Mouse (Mus musculus): ENCODE measurements around the gene Spryd3.
A peak's percentile ranks its signal among the peaks of the same experiment; 100 is the strongest.
"Not testable (repeated sequence)": the region's sequence is repeated elsewhere in the genome, so short reads cannot be mapped to it uniquely, and the experiment has no call there.

The Spryd3 gene

DNA sequence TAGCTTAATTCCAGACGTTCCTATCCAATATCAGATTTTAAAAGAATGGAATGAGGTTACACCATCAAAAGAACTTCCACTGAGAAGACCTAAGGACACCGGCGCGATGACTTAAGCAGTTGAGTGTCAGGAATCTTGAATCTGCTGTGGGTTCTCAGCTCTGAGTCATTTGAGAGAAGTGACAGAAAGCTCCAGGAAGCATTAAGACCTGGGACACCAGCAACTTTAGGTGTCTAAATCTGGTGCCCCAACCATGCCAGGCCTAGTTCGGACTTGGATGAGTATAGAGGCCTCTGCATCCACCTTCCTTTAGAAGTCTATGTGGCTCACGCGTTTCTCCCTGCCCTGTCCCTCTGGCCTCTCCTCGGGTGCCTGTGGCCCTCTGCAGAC, 36.3 kb downstream of the Spryd3 start:
- DNase-seq (ENCODE audit: low spot score in 2 of 2) = no peak

GRCm38 (mm10) chr15:102099260-102099659, 36.8 kb downstream of the Spryd3 start:
- DNase-seq (ENCODE audit: low spot score in 2 of 2) = no peak

DNA sequence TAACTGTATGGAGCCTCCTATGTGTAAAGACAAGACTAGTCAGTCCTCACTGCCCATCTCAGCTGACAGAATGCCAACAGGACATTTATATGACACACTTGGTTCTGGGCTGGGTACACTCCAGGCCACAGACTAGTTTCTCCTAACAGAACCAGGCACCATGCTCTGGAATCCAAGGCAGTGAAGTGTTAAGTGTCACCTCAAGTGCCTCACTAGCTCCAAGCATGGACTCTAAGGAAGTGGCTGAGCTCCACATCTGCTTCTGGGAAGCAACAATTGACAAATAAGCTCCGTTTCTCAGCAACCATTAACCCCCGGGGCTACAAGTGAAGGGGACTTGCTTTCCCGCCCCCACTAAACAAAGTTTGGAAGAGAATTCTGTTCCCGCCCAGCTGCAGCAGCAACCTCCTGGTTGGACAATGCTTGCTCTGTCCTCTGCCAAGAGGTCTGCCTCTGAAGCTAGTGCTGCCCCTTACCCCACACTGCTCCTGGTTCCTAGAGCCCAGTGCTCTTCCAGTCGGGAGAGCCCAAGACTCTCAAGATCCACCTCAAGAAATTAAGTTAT, 38.0 kb downstream of the Spryd3 start:
- no peak for DNase-seq (ENCODE audit: low spot score in 2 of 2)

DNA sequence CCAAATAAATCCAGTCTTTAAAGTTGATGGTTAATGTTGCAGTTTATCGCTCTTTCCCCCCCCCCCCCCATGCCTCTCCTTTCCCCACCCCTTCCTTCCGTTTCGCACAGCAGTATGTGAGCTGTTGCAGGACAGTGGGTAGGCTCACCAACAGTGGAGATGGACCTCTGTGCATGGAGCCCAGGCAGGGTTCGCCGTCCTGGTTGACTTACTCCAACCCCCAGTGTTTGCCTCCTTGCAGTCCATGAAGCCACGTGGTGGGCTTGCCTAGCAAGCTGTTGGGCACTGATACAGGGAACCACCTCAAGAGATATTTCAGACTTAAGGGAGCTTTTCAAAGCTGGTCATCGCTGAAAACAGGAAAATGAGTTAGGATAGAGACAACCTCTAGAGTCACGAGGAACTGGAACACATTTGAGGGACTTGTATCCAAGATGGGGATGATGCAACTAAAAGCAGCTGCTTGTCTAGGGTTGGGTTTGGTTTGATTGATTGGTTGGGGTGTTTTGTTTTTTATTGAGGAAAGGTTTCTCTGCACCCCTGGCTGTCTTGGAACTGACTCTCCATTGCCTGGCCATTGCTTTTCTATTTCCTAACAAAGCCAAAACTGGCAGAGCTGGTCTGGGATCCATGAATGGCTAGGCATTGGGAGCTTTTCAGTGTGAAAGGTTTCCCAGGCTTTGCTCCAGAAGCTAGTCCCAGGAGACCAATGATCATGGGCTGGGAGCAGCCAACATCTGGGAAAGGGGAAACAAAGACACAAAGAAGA, 38.7 kb downstream of the Spryd3 start:
- DNase-seq (ENCODE audit: low spot score in 2 of 2) = no peak

DNA sequence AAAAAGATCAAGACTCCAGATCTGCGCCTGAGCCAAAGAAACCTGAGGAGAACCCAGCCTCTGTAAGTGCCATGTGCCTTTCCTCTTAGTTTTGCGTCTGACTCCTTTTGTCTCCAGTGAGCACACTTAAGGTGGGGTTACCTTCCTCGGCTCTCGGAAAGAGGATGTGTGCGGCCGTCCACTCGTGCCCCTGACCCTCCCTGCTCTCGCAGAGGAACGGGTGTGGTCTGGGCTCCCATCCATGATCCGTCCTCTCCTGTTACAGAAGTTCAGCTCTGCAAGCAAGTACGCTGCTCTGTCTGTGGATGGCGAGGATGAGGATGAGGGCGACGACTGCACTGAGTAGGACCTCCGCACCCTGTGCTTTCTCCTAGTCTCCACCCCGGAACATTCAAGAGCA, 41.0 kb downstream of the Spryd3 start:
- DNase-seq (ENCODE audit: low spot score in 2 of 2) = no peak

DNA sequence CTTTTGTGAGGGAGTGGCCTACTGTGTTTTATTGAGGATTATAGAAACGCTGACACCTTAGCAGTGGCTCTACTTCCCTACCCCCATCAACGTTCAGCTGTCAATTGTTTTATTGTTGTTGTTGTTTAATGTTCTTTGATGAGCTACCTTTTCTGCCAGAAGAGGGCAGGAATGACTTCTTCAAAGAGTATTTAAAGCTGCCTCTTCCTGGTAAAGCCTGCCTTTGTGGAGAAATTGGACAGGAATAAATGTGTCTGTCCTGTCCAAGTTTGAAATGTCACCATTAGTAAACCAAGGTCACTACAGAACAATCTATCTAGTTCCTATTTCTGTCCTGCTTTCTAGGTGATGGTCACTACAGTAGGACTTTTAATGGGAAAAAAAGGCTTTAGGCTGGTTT, 41.9 kb downstream of the Spryd3 start:
- DNase-seq (ENCODE audit: low spot score in 2 of 2) = no peak

- DNase-seq (ENCODE audit: low spot score in 2 of 2) = no peak
These were observed 43.8 kb downstream of the Spryd3 start for GRCm38 (mm10) chr15:102092222-102092621.

DNA sequence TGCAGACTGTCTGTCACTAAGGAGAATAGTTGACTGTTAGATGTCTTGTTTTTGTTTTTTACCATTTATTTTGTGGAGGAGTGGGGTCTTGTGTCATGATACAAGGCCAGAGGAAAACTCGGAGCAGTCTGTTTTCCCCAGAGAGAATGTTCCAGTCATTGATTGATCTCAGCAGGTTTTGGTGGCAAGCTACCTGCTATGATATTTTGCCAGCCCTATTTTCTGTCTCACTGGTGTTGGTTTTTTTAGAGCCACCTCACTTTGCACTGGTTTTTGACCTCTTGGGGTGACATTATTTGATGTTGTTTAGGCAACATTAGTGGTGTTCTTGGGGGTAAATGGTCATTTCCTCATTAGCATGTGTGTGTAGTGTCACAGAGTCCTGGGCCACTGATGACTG, 44.3 kb downstream of the Spryd3 start:
- no peak for DNase-seq (ENCODE audit: low spot score in 2 of 2)

DNA sequence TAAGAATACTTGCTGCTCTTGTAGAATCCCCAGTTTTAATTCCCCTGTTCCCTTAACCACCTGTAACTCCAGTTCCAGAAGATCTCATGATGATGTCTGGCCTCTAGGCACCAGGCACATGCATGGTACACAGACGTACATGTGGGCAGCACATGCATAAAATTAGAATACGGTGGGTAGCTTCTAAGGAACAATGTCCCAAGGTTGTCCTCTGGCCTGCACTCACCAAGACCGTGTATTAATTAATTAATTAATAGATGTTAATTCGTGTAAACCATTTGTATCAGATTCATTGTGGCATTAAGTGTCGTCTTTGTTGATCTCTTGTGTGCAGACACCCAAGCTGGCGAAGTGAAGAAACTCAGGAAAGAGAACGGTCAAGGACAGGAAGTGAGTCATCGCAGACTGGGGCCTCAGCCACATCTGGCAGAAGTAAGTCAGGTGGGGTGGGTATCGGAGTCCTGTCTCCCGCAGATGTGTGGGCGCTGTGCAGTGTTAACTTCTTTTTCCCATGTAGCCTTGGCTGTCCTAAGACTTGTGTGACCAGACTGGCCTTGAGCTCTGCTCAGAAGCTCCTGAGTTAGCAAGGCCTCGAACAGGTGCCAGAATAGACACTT, 44.9 kb downstream of the Spryd3 start:
- no peak for DNase-seq (ENCODE audit: low spot score in 2 of 2)

GRCm38 (mm10) chr15:102089914-102090585, 46.0 kb downstream of the Spryd3 start:
- DNase-seq (ENCODE audit: low spot score in 2 of 2) = no peak

GRCm38 (mm10) chr15:102083028-102083427, 53.0 kb downstream of the Spryd3 start:
- no peak for DNase-seq (ENCODE audit: low spot score in 2 of 2)

DNA sequence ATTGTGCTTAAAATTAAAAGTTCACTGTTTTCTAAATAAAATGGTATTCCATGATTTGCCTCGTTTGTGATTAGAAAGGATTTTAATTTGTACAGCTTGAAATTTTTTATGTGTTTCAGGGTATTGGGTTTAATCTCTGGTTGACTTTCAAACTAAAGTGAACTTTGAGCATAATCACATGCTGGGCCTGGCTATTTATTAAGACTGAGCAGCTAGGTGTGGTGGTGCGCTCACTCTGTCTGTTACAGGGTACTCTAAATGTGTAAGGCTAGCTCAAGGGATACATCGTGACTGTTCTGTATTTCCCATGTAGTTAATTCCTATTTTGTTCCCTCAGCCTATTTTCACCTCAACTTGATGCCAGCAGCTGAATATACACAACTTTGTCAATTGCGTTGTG, 53.9 kb downstream of the Spryd3 start:
- no peak for DNase-seq (ENCODE audit: low spot score in 2 of 2)

DNA sequence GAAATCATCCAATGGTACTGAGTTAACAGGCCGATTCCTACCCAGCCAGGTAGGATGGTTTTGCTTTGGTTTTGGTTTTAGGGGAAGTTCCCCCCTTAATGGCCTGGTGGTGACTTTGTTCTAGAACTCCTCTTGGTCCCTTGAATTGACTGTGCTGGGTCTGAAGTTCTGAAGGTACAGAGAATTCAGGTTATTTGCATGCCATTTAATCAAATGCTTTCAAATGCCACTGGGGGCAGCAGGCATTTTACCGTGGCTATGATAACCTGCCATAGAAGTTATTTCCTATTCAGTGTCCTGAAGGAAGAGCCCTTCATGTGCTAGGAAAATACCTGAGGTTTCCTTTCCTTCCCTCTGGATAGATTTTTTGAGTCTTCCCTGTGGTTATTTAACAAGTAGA, 55.6 kb downstream of the Spryd3 start:
- no peak for DNase-seq (ENCODE audit: low spot score in 2 of 2)

DNA sequence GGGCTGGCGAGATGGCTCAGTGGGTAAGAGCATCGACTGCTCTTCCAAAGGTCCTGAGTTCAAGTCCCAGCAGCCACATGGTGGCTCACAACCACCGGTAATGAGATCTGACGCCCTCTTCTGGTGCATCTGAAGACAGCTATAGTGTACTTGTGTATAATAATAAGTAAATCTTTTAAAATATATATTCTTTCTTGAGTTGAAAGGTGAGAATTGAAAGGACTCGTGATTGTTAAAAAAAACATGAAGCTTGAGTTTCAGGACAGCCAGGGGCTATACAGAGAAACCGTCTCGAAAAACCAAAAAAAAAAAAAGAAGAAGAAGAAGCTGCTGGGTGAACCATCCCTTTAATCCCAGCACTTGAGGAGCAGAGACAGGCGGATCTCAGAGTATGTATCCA, 56.1 kb downstream of the Spryd3 start:
- not testable (repeated sequence) for DNase-seq (ENCODE audit: low spot score in 2 of 2)

GRCm38 (mm10) chr15:102079221-102079620, 56.8 kb downstream of the Spryd3 start:
- no peak for DNase-seq (ENCODE audit: low spot score in 2 of 2)

DNA sequence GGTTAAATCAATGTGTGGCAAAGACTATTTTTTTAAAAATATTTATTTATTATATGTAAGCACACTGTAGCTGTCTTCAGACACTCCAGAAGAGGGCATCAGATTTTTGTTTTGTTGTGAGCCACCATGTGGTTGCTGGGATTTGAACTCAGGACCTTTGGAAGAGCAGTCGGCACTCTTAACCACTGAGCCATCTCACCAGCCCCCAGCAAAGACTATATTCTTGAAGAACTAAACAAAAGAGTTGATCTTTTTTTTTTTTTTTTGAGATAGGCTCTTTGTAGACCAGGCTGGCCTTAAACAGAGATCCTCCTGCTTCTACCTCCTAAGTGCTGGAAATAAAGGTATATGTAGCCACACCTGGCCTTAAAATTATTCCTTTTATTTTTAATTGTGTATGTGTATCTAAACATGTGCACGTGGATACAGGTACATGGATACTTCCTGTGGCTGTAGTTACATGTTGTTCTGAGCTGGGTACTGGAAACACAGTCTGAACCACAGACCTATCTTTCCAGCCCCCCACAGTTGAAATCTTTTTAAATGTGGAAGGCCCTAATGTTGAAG, 58.8 kb downstream of the Spryd3 start:
- no peak for DNase-seq (ENCODE audit: low spot score in 2 of 2)

DNA sequence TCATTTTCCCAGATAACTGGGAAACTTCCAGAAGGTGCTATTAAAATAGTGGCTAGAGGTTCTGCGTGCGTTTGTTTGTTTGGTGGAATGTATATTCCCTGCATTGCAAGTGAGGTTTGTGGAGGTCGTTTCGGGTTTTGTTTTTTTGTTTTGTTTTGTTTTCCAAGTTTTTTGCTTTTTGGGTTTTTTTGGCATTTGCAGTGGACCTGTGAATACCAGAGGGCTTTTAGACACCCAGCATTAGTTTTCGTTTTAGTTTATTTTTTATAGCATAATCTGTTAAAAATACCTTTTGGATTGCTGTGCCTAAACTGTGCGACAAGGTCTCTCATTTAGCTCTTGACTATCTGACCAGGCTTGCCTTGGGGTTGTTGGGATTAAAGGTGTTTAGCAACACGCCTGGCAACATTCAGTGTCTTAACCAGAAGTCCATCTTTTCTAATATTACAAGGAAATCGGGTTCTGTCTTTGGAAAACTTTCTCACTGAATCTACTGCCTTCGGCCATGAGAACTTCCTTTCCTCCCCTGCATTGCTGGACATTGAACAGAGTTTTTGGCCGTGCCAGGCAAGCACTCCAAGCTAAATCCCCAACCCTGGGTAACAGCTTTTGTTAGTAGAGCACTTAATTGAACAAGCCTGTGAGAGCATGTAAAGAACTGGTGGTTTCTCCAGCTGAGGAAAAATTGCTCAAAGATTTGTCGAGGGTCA, 61.0 kb downstream of the Spryd3 start:
- DNase-seq (ENCODE audit: low spot score in 2 of 2) = no peak

DNA sequence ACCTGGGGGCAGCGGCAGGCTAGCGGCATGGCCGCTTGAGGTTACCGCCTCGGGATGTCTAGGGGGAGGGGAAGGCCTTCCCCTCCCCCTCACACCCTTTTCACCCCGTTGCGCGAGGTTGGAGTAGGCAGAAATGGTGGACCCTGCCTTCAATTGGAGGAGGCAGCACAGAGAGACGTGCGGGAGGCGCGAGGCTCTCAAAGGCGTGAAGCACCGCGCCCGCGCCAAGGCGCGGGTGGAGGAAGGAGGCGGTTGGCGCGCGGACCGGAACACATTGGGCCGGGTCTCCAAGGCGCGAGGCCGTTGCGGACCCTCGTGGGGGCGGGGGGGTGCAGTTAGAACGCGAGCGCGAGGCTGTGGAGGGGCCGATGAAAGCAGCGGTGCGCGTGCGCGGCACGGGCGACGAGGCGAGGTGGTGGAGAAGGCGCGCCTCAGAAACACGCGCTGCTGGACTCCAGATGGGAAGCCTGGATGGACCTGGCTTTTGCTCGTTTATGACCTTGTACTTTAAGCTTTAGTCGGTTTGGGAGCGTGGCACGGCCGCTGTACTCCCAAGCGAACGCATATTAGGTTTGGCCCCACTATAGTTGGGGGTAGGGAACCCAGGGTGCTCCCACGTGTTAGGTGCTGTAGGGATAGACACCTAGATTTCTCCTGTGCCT, 61.8 kb downstream of the Spryd3 start:
- DNase-seq (ENCODE audit: low spot score in 2 of 2) = peak; percentile 32 to 61

DNA sequence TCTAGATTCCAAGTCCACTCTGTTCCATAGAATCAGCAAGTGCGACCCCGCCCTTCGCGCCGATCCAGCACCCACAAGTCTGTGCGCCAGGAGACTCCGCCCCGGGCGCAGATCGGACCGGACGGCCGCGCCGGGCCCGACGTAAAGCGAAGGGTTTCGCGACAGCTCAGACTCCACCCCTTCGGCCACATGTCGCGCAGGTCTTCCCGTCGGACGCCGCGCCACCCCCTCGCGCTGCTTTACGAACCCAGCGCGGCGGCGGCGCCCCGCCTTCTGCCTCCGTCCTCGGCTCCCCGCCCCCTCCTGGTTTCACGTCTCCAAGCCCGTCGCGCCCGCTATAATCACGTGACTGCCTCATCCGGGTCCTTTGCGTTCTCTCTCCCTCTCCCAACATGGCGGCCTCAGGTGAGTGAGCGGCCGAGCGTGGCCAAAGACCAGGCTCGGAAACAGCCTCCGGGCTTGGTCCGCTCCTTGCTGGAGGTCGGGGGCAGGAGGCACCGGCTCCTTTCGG, 62.4 kb downstream of the Spryd3 start, which contains the start of gene Eif4b:
Gene Eif4b (plus strand): TSS at position 215 of the 511 bp plus-strand sequence.
- peak; percentile 97 to 98 for DNase-seq (ENCODE audit: low spot score in 2 of 2)

GRCm38 (mm10) chr15:102072963-102073558, 63.0 kb downstream of the Spryd3 start:
- no peak for DNase-seq (ENCODE audit: low spot score in 2 of 2)

All from frontal cortex, postnatal 25 days (tissue).